In genomic region chr13:56450035-56450434, GRCm38 (mm10) we compare ENCODE assay signal across 1 mouse cellular context.
TF ChIP-seq lines count a peak whose summit lies in the region.

No protein-coding gene starts in this region.

TF ChIP-seq in CH12.LX, 34 proteins besides CTCF, POLR2A, EP300 and RAD21 (continued from another document):
- no peak for TF ChIP-seq E2F4 (IDR thresholded peaks at IDR 0.05; ENCODE audit: insufficient replicate concordance, low read depth, low read length)
- TF ChIP-seq MYC (IDR thresholded peaks at IDR 0.05; ENCODE audit: low read depth, low read length), result no peak
- TF ChIP-seq GABPA (IDR thresholded peaks at IDR 0.05; ENCODE audit: insufficient replicate concordance, low read depth, low read length), result no peak
- TF ChIP-seq ELF1 (IDR thresholded peaks at IDR 0.05; ENCODE audit: low read depth, low read length), result no peak
- no peak for TF ChIP-seq ZKSCAN1 (IDR thresholded peaks at IDR 0.05; ENCODE audit: borderline replicate concordance, low read depth, low read length)
- TF ChIP-seq ZNF384 (IDR thresholded peaks at IDR 0.05; ENCODE audit: low read depth, low read length), result no peak
- TF ChIP-seq SMC3 (IDR thresholded peaks at IDR 0.05; ENCODE audit: low read depth, low read length), result no peak
- TF ChIP-seq SIN3A (IDR thresholded peaks at IDR 0.05; ENCODE audit: low read length), result no peak
- TF ChIP-seq ZMIZ1 (IDR thresholded peaks at IDR 0.05; ENCODE audit: low read depth, low read length), result no peak
- TF ChIP-seq ZC3H11A (IDR thresholded peaks at IDR 0.05; ENCODE audit: low read depth, low read length), result no peak
- TF ChIP-seq HCFC1 (IDR thresholded peaks at IDR 0.05; ENCODE audit: low read depth, low read length), result no peak
- TF ChIP-seq NELFE (IDR thresholded peaks at IDR 0.05; ENCODE audit: low read depth, low read length), result no peak
- no peak for TF ChIP-seq IRF4 (IDR thresholded peaks at IDR 0.05; ENCODE audit: low read depth, low read length)
- TF ChIP-seq UBTF (IDR thresholded peaks at IDR 0.05; ENCODE audit: low read depth, low read length), result no peak
- no peak for TF ChIP-seq NRF1 (IDR thresholded peaks at IDR 0.05; ENCODE audit: low read depth, low read length)
- no peak for TF ChIP-seq BHLHE40 (IDR thresholded peaks at IDR 0.05; ENCODE audit: low read depth, low read length)
- no peak for TF ChIP-seq USF1 (IDR thresholded peaks at IDR 0.05; ENCODE audit: low read depth, low read length)
- no peak for TF ChIP-seq PAX5 (IDR thresholded peaks at IDR 0.05; ENCODE audit: low read length)
